Mouse (Mus musculus) CH12.LX (cell line): ENCODE results near the gene Ypel2. TPM values are rescaled to one million over a fixed set of nuclear protein-coding genes. Genes with fewer than 3 reads are reported as not detected.

Experiments used
- DNase-seq: peaks from one replicate; pipeline ENCODE4 v3.0.0-alpha.2; 2013; ENCODE audit errors: extremely low read depth
- H3K27ac ChIP-seq: 2 replicates; pipeline ENCODE4 v1.5.1; 2012; ENCODE audit warnings: low read depth, mild to moderate bottlenecking, control low read depth, moderate library complexity; ENCODE audit not compliant: insufficient read depth
- H3K27me3 ChIP-seq: replicated peaks from 2 replicates; pipeline ENCODE3; 2012; ENCODE audit warnings: inconsistent platforms
- H3K36me3 ChIP-seq, 2 experiments: replicated peaks in 1 of 2; 2 replicates each; pipeline versions ENCODE3 to v1.6.1; 2012; ENCODE audit warnings: inconsistent platforms in 1 of 2, low read length in 1 of 2, mild to moderate bottlenecking in 1 of 2, mixed read lengths in 1 of 2, moderate library complexity in 1 of 2; ENCODE audit not compliant: control insufficient read depth in 1 of 2, insufficient read depth in 1 of 2
- H3K4me1 ChIP-seq, 2 experiments: 2 replicates each; pipeline ENCODE4 v1.6.1; 2012; ENCODE audit warnings: inconsistent platforms in 1 of 2, moderate library complexity in 1 of 2; ENCODE audit not compliant: insufficient read depth in 2 of 2, control insufficient read depth in 1 of 2
- H3K4me2 ChIP-seq: 2 replicates; pipeline ENCODE4 v1.6.1; 2012; ENCODE audit warnings: low read depth, mild to moderate bottlenecking, control low read depth; ENCODE audit not compliant: poor library complexity, insufficient read depth, severe bottlenecking
- H3K4me3 ChIP-seq, 3 experiments: fragments of 150-350 bp in 1 of 3; sonication (generic) in 1 of 3; replicated peaks in 1 of 3; 2 replicates each; pipeline versions ENCODE3 to v1.5.1; 2011 to 2012; ENCODE audit warnings: low read depth in 2 of 3, low read length in 2 of 3, mild to moderate bottlenecking in 2 of 3, moderate library complexity in 2 of 3, control low read depth in 1 of 3, improper control_type of control experiment in 1 of 3, inconsistent platforms in 1 of 3, mixed read lengths in 1 of 3; ENCODE audit not compliant: poor library complexity in 1 of 3
- H3K79me2 ChIP-seq: replicated peaks from 2 replicates; pipeline ENCODE4 v1.6.1; 2012; ENCODE audit warnings: mild to moderate bottlenecking, moderate library complexity; ENCODE audit not compliant: control insufficient read depth, poor library complexity, insufficient read depth, severe bottlenecking; ENCODE audit errors: extremely low read depth
- H3K9ac ChIP-seq: 2 replicates; pipeline ENCODE4 v1.6.1; 2012; ENCODE audit warnings: low read depth, mild to moderate bottlenecking, control low read depth, moderate library complexity; ENCODE audit not compliant: insufficient read depth
- H3K9me3 ChIP-seq: replicated peaks from 2 replicates; pipeline ENCODE3; 2012; ENCODE audit warnings: low read length, inconsistent platforms, mixed read lengths
- CHD2 ChIP-seq: IDR thresholded peaks from 2 replicates; pipeline ENCODE4 v1.6.1; 2011; ENCODE audit warnings: low read length, improper control_type of control experiment
- CTCF ChIP-seq, 2 experiments: IDR thresholded peaks in 1 of 2; conservative IDR thresholded peaks in 1 of 2; 2 replicates each; pipeline ENCODE4 v1.5.1; 2011 to 2012; ENCODE audit warnings: low read depth in 2 of 2, low read length in 2 of 2, improper control_type of control experiment in 1 of 2, inconsistent platforms in 1 of 2, mild to moderate bottlenecking in 1 of 2, moderate library complexity in 1 of 2
- ELF1 ChIP-seq: IDR thresholded peaks from 2 replicates; pipeline ENCODE4 v1.6.1; 2014; ENCODE audit warnings: low read depth, mild to moderate bottlenecking, inconsistent platforms, low read length, improper control_type of control experiment
- ETS1 ChIP-seq: conservative IDR thresholded peaks from 2 replicates; pipeline ENCODE4 v1.6.1; 2012; ENCODE audit warnings: low read depth, mild to moderate bottlenecking, inconsistent platforms, low read length, improper control_type of control experiment, moderate library complexity
- GABPA ChIP-seq: IDR thresholded peaks from 2 replicates; pipeline ENCODE4 v1.6.1; 2012; ENCODE audit warnings: low read depth, low read length, improper control_type of control experiment, inconsistent platforms; ENCODE audit not compliant: insufficient replicate concordance
- HCFC1 ChIP-seq: IDR thresholded peaks from 2 replicates; pipeline ENCODE4 v1.6.1; 2012; ENCODE audit warnings: low read depth, mild to moderate bottlenecking, inconsistent platforms, low read length, improper control_type of control experiment
- IRF4 ChIP-seq: IDR thresholded peaks from 2 replicates; pipeline ENCODE4 v1.6.1; 2014; ENCODE audit warnings: low read depth, mild to moderate bottlenecking, inconsistent platforms, low read length, improper control_type of control experiment
- JUND ChIP-seq: conservative IDR thresholded peaks from 2 replicates; pipeline ENCODE4 v1.6.1; 2011; ENCODE audit warnings: low read depth, low read length, improper control_type of control experiment
- KAT2A ChIP-seq: IDR thresholded peaks from 2 replicates; pipeline ENCODE4 v1.6.1; 2012; ENCODE audit warnings: low read length, improper control_type of control experiment, inconsistent platforms; ENCODE audit not compliant: insufficient replicate concordance
- MAX ChIP-seq: IDR thresholded peaks from 2 replicates; pipeline ENCODE4 v1.6.1; 2011; ENCODE audit warnings: low read length, improper control_type of control experiment
- MAZ ChIP-seq: IDR thresholded peaks from 2 replicates; pipeline ENCODE4 v1.6.1; 2012; ENCODE audit warnings: low read depth, mild to moderate bottlenecking, inconsistent platforms, low read length, improper control_type of control experiment, moderate library complexity
- MEF2A ChIP-seq: IDR thresholded peaks from 2 replicates; pipeline ENCODE4 v1.6.1; 2014; ENCODE audit warnings: low read depth, mild to moderate bottlenecking, inconsistent platforms, low read length, improper control_type of control experiment, borderline replicate concordance
- MXI1 ChIP-seq: IDR thresholded peaks from 2 replicates; pipeline ENCODE4 v1.6.1; 2011; ENCODE audit warnings: mild to moderate bottlenecking, low read depth, low read length, improper control_type of control experiment
- MYC ChIP-seq: IDR thresholded peaks from 2 replicates; pipeline ENCODE4 v1.6.1; 2011; ENCODE audit warnings: low read depth, mild to moderate bottlenecking, improper control_type of control experiment, low read length
- NELFE ChIP-seq: IDR thresholded peaks from 2 replicates; pipeline ENCODE4 v1.6.1; 2011; ENCODE audit warnings: low read depth, low read length, improper control_type of control experiment
- NRF1 ChIP-seq: IDR thresholded peaks from 2 replicates; pipeline ENCODE4 v1.6.1; 2014; ENCODE audit warnings: low read depth, mild to moderate bottlenecking, inconsistent platforms, low read length, improper control_type of control experiment, moderate library complexity
- PAX5 ChIP-seq: IDR thresholded peaks from 2 replicates; pipeline ENCODE4 v1.6.1; 2012; ENCODE audit warnings: low read length, inconsistent platforms, mixed read lengths
- POLR2A ChIP-seq: IDR thresholded peaks from 2 replicates; pipeline ENCODE4 v1.6.1; 2011; ENCODE audit warnings: low read depth, mild to moderate bottlenecking, improper control_type of control experiment, low read length
- POLR2AphosphoS2 ChIP-seq: IDR thresholded peaks from 2 replicates; pipeline ENCODE4 v1.6.1; 2011; ENCODE audit warnings: low read depth, low read length, improper control_type of control experiment
- RCOR1 ChIP-seq: conservative IDR thresholded peaks from 2 replicates; pipeline ENCODE4 v1.6.1; 2012; ENCODE audit warnings: low read depth, mild to moderate bottlenecking, inconsistent platforms, low read length, improper control_type of control experiment
- SIN3A ChIP-seq: IDR thresholded peaks from 2 replicates; pipeline ENCODE4 v1.6.1; 2012; ENCODE audit warnings: low read length, improper control_type of control experiment, inconsistent platforms
- TBP ChIP-seq: conservative IDR thresholded peaks from 2 replicates; pipeline ENCODE4 v1.6.1; 2011; ENCODE audit warnings: low read depth, low read length, improper control_type of control experiment
- UBTF ChIP-seq: IDR thresholded peaks from 2 replicates; pipeline ENCODE4 v1.6.1; 2012; ENCODE audit warnings: low read depth, mild to moderate bottlenecking, inconsistent platforms, low read length, improper control_type of control experiment, moderate library complexity
- USF2 ChIP-seq: conservative IDR thresholded peaks from 2 replicates; pipeline ENCODE4 v1.6.1; 2011; ENCODE audit warnings: low read depth, low read length, improper control_type of control experiment
- ZC3H11A ChIP-seq: IDR thresholded peaks from 2 replicates; pipeline ENCODE4 v1.6.1; 2012; ENCODE audit warnings: low read depth, mild to moderate bottlenecking, inconsistent platforms, low read length, improper control_type of control experiment
- ZKSCAN1 ChIP-seq: IDR thresholded peaks from 2 replicates; pipeline ENCODE4 v1.6.1; 2012; ENCODE audit warnings: low read depth, inconsistent platforms, low read length, improper control_type of control experiment, borderline replicate concordance
- ZMIZ1 ChIP-seq: IDR thresholded peaks from 2 replicates; pipeline ENCODE4 v1.6.1; 2012; ENCODE audit warnings: low read depth, mild to moderate bottlenecking, inconsistent platforms, low read length, improper control_type of control experiment
- ZNF384 ChIP-seq: IDR thresholded peaks from 2 replicates; pipeline ENCODE4 v1.6.1; 2012; ENCODE audit warnings: low read depth, low read length, improper control_type of control experiment, inconsistent platforms
- dilution Hi-C: fragments of 300-500 bp; cut with MboI; formaldehyde crosslinking; loops from 2 replicates; pipeline ENCODE4 v1.14.3; 2020; ENCODE audit warnings: low sequenced_read_pairs; ENCODE audit not compliant: extremely low pct_unique_long_range_greater_than_20kb, extremely low pct_ligation_motif_present
- in situ Hi-C: fragments of 300-500 bp; cut with MboI; formaldehyde crosslinking; loops from 3 replicates; pipeline ENCODE4 v1.14.3; 2019; ENCODE audit warnings: low sequenced_read_pairs, low pct_ligation_motif_present, low pct_unique_long_range_greater_than_20kb, mixed read lengths
- polyA plus RNA-seq: library from polyadenylated mRNA; unstranded; fragments of >175 nt; gene quantifications from 2 replicates; pipeline ENCODE4 v1.2.1, GENCODE M21; 2012; ENCODE audit warnings: low read depth; ENCODE audit not compliant: insufficient read length
- total RNA-seq, 2 experiments: library from RNA; depleted of rRNA; stranded (reverse); fragments of 300-350 nt in 1 of 2; fragments of >200 nt in 1 of 2; gene quantifications; 2 replicates each; pipeline ENCODE4 v1.2.3; 2012 to 2014

Gene Ypel2
- total and polyA plus RNA-seq, 3 experiments: 0.38 to 0.91 (median 0.59) TPM

GRCm38 (mm10) chr11:86963698-86964097 is 29.8 kb downstream of the Ypel2 start (continued):
- no peak for TF ChIP-seq POLR2AphosphoS2

- Histone ChIP-seq H3K9me3 (no peaks in the 10 kb centered on the region), H3K27ac (no peak overlapping the region), H3K9ac (no peak overlapping the region), H3K27me3 (no peaks in the 10 kb centered on the region), H3K4me1 (peaks cover 0 to 22% of the 10 kb centered on the region in 2 experiments; a peak in 2 of 4 replicates), H3K36me3 (no peaks in the 10 kb centered on the region), H3K4me2 (no peak overlapping the region), H3K4me3 (no peak overlapping the region), H3K79me2 (no peaks in the 10 kb centered on the region)
- in situ Hi-C loops (no loop called here), dilution Hi-C loops (no loop called here)
- no peak for DNase-seq
- TF ChIP-seq SIN3A: no peak
- TF ChIP-seq MAZ: no peak
- no peak for TF ChIP-seq ETS1
- no peak for TF ChIP-seq ZNF384
- no peak for TF ChIP-seq MAX
- TF ChIP-seq PAX5: no peak
- TF ChIP-seq HCFC1: no peak
- TF ChIP-seq TBP: no peak
- no peak for TF ChIP-seq UBTF
- no peak for TF ChIP-seq ZKSCAN1
- no peak for TF ChIP-seq ZMIZ1
- TF ChIP-seq KAT2A: no peak
- TF ChIP-seq MXI1: no peak
- TF ChIP-seq NRF1: no peak
- no peak for TF ChIP-seq IRF4
- TF ChIP-seq ELF1: no peak
These were observed 30.5 kb downstream of the Ypel2 start for GRCm38 (mm10) chr11:86963027-86963426.

DNA sequence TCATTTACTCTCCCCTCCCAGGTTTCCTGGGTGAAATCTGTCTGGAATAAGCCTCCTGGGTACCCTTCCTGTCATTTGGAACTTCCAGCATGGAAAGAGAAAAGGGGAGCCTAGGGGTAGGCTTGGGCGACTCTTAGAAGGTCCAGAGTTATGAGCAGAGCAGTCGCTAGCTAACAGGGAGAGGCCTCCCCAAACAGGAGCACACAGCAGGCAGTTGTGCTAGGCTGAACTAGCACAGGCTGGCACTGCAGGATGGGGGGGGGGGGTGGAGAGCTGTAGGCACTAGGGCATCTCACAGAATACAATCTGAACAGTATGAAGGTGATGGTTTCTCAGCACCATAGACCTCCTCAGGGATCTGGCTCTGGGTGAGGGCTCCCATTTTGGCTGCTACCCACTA is 31.1 kb downstream of the Ypel2 start:
- in situ Hi-C loops: no loop called here
- H3K27me3 ChIP-seq: no peaks in the 10 kb centered on the region
- H3K36me3 ChIP-seq: no peaks in the 10 kb centered on the region
- H3K4me2 ChIP-seq: no peak overlapping the region
- peaks cover 0 to 24% of the 10 kb centered on the region in 2 experiments; a peak in 2 of 4 replicates for H3K4me1 ChIP-seq
- dilution Hi-C loops: no loop called here
- no peaks in the 10 kb centered on the region for H3K9me3 ChIP-seq
- H3K79me2 ChIP-seq: no peaks in the 10 kb centered on the region
- no peak for DNase-seq
- no peak overlapping the region for H3K27ac ChIP-seq
- TF ChIP-seq USF2: no peak
- no peak for TF ChIP-seq SIN3A
- no peak for TF ChIP-seq GABPA
- no peak for TF ChIP-seq ZNF384
- no peak for TF ChIP-seq NELFE
- TF ChIP-seq POLR2AphosphoS2: no peak
- no peak for TF ChIP-seq JUND
- TF ChIP-seq MYC: no peak
- no peak for TF ChIP-seq POLR2A
- no peak for TF ChIP-seq NRF1
- TF ChIP-seq CHD2: no peak
- TF ChIP-seq PAX5: no peak
- no peak for TF ChIP-seq CTCF (conservative IDR thresholded peaks at IDR 0.05 in 1 of 2, IDR thresholded peaks at IDR 0.05 in 1 of 2; ENCODE audit: low read depth in 2 of 2, low read length in 2 of 2)
- TF ChIP-seq ETS1: no peak
- TF ChIP-seq ZMIZ1: no peak
- TF ChIP-seq MEF2A: no peak
- no peak for TF ChIP-seq ZKSCAN1
- TF ChIP-seq ZC3H11A: no peak
- no peak for TF ChIP-seq KAT2A
- TF ChIP-seq RCOR1: no peak
- TF ChIP-seq, all 38 proteins: peak for 0
- Histone ChIP-seq H3K4me3 (no peak overlapping the region), H3K9ac (no peak overlapping the region)
